Mouse (Mus musculus) cerebellum, postnatal 25 days (tissue): Measurements from ENCODE around the gene Col7a1.

Experiments used
- DNase-seq, 2 experiments: peaks; one replicate each; pipeline ENCODE4 v3.0.0; 2021; ENCODE audit warnings: mixed read lengths in 2 of 2

Col7a1 gene

DNA sequence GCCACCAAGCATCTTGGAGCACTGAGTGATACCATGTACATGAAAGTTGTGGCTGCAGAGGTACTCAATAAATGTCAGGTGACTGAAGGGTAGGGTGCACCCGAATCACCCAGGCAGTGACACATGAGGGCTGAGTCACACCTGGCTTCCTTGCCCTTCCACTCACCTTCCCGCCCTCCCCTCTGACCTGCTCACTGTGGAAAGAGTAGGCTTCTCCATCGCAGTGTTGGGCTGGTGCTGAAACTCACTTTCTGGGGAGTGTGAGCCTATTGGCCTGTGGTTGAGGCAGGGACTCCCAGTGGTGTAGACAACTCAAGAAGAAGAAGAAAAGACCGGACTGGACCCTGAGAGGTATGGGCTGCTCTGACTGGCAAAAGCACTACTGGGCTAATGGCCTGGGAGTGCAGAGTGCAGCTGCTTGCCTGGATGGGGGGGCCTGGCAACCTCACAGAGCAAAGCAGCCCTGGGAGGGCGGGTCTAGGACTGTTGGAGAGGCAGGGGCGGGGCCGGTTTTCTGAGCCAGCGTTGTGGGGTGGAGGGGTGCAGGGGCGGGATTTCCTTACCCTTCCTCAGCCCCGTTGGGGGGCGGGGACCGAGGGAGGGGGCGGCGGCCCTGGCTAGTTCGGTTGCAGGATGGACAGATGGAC lies 34.4 kb downstream of the Col7a1 start:
- peak in 1 of 2 experiments; percentile 34 for DNase-seq

DNA sequence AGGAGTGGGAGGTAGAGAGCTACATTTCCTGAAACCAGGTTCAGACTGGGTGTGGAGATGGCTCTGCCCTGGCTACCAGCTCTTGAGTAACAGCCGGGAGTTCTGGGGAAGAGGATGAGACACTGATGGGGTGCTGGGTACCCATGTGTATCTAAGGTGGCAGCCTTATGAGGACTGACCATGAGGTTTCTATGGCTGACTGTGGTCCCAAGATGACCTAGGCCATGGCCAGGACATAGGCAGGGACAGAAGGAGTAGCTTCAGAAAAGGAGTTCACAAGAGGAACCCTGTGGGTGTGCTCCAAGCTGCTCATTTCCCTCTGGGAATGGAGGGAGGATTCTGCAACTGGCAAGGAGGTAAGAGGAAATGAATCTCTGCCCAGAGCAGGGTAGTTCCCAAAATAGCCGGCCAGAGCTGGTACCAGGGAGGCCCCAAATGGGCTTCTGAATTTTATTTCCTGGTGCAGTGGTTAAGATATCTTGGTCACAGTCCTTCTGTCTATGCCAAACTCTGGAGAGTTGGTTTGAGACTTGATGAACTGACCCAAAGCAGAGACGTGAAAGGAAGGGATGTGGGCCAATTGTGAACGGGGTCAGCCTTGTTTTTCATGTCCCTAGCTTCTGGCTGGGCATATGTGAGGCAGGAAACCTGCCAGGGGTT lies 36.5 kb downstream of the Col7a1 start:
- no peak for DNase-seq

DNA sequence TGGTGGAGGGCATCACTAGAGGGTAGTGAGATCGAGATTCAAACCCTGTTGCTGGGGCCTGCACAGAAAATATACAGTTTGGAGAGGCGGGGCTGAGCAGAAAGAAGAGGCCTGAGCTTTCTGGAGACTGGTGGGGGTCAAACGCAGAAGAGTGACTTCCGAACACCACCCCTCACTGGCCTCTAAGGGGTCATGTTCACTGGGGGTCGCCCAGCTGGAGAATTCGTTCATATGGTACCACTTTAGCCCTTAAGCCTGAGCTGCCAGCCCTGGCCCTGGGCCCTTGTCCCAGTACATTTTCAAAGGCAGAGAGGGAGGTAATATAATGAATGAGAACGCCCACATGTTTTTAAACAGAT lies 37.1 kb downstream of the Col7a1 start:
- DNase-seq: peak in 1 of 2 experiments; percentile 26

DNA sequence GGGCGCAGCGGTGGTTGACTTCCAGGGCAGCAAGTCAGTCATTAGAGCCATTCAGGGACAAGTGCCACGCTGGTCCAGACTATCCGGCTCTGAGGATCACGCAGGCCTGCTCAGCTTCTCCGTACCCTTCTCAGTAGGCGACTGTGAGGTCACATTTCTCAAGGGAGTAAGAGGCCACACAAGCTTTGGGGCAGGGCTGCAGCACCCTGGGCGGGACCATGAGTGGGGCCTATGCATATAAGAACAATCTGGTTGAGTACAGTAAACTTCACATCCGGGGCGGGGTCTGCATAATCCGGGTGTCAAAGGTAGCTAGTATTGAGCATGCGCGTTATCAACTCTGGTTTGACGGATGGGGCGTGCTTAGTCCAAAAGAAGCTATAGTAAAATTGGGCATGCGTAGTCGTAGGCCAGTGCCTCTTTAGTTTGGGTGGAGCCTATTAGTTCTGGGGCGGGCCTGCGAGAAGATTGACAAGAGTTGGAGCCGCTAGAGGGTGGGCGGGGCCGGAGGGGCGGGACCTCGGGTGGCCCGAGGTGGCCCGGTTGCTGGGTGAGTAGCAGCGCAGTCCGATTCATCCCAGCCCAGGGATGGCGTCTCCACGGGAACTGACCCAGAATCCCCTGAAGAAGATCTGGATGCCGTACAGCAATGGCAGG lies 38.2 kb downstream of the Col7a1 start, which contains the start of gene Pfkfb4:
Gene Pfkfb4 (plus strand): TSS at position 351 of the 657 bp plus-strand sequence.
- peak; percentile 86 to 91 for DNase-seq

DNA sequence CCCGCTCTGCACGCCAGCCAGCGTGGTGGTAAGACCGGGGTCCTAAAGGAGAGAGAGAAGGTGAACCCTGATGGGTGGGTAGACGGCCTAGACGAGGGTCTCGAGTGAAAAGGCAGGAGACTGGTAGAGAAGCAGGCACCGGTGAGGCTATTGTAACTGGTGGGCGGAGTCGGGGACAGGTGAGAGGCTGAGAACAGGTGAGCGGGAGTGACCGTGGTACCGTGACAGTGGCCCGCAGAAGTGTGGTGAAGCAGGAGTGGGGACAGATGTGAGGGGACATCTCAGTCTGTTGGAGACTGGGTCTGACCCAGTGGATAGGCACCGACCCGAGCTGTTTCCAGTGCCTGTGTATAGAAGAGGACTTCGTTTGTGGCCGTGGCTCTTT lies 38.7 kb downstream of the Col7a1 start:
- no peak for DNase-seq

DNA sequence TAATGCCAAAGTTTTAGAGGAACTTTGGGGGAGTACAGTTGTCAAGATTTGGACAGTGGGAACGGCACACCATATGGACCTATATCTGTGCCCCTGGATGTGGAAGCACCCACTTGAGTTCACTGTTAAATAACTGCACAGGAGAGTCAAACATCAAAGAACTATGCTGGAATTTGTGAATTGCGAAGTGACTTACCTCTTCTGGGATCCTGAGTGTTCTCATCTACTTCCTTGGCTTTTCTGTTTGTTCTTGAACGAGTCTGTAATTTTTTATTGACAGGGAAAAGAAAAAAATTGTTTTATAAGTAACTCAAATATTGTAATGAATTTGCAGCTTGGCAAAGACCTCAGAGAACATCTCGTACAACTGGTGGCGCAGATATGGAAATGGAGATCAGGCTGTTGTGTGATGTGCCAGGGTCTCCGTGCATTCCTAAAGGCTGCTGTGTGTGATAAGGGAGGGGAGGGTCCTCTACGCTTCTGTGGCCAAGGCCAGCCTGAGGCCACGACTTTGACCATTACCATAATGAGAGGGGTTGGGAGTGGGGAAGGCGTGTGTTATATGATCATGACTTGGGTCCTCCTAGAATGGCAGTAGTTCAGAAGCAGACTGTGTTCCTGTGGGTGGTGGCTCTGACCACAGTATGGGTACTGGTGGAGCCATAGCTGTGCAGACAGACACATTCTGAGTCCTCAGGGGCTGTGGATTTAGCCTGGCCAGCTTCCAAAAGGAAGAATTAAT lies 39.4 kb downstream of the Col7a1 start:
- no peak for DNase-seq

DNA sequence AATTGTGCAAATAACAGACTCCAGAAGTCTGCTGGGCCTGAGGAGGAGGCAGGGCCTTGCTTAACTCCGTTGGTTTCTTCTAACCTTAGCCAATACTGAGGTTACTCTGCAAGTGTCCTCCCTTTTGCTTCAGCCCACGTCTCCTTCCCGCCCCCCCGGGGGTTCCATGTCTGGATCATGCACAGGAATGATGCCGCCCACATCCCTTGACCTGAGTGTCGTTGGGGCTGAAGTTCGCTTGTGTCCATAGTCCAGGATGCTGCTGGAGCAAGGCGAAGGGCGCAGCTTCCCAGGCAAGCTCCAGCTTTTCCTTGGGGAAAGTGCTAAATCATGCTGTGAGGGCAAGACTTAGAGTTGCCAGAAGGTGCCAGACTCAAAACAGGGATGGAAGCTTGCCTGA lies 43.0 kb downstream of the Col7a1 start:
- no peak for DNase-seq

DNA sequence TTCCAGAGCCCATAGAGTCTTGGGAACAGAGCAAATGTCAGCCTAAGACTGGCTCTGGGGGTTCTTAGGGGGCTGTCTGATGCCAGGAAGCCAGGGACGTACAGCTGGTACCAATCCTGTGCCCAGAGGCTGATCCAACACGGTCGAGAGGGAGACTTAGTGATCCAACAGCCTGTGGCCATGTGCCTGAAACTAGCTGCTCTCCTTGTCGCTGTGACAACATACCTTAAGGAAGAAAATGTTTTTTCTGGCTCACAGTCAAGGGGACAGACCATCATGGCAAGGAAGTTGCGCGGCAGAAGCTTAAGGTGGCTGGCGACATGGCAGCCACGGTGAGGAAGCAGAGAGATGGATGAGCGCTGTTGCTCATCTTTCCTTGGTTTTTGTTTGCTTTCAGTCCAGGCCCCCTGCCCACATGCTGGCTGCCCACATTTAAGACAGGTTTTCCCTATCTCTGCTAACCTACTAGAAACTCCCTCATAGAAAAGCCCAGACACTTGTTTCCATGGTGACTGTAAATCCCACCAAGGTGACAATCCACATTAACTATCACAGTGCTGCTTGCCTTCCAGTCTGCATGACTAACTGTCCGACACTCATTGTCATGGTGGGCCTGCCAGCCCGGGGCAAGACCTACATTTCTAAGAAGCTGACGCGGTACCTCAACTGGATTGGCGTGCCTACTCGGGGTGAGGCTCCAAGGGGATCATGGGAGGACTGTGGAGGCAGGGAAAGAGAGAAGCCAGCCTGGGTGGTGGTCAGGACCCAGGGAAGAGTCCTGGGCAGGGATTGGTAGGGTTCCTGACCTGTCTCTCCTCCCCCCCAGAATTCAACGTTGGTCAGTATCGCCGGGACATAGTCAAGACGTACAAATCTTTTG lies 45.1 kb downstream of the Col7a1 start:
- no peak for DNase-seq

DNA sequence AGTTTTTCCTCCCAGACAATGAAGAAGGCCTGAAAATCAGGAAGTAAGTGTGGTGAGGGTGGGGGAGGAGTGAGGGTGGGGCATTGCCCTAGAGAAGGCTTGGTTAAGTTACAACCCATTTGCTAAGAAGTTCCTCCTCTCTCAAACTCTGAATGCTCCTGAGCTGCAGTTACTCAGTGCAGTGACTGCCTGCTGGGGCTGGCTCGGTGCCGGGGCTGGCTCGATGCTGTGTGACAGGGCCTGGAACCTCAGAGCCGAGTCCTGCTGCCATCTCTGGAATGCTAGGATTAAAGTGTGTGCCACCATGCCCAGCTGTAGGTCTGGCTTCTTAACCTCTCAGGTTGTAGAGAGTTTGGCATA lies 45.8 kb downstream of the Col7a1 start:
- peak; percentile 58 to 79 for DNase-seq

DNA sequence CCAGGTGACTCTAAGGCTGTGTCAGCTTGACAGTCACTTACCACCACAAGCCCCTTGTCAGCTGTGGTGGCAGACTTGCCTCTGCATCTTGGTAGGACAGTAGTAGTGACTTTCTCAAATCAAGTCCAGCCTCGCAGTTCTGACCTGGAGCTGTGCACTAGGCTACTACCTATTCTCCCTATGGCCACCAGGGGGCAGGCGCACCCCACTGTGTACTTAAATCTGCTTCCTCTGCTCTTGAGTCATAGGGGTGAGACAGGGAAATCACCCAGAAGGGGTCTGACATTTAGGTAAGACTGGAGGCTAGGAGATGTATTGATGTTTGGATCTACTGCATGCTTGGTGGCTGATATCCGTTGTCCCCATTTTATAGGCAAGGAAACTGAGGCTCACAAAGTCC lies 47.3 kb downstream of the Col7a1 start:
- DNase-seq: peak; percentile 69 to 79

DNA sequence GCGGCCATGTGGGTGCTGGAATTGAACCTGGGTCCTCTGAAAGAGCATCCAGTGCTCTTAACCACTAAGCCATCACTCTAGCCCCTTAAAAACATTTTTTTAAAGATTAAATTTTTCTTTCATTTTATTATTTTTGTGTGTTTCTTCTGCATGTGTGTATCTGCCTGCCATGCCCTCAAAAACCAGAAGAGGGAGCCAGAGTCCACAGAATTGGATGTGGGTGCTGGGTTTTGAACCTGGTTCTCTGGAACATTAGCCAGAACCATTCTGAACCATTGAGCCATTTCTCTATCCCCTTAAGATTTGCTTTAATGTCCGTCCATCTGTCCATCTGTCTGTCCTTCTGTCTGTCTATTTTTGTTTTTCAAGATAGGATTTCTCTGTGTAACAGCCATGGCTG lies 49.8 kb downstream of the Col7a1 start:
- peak; percentile 52 to 63 for DNase-seq

DNA sequence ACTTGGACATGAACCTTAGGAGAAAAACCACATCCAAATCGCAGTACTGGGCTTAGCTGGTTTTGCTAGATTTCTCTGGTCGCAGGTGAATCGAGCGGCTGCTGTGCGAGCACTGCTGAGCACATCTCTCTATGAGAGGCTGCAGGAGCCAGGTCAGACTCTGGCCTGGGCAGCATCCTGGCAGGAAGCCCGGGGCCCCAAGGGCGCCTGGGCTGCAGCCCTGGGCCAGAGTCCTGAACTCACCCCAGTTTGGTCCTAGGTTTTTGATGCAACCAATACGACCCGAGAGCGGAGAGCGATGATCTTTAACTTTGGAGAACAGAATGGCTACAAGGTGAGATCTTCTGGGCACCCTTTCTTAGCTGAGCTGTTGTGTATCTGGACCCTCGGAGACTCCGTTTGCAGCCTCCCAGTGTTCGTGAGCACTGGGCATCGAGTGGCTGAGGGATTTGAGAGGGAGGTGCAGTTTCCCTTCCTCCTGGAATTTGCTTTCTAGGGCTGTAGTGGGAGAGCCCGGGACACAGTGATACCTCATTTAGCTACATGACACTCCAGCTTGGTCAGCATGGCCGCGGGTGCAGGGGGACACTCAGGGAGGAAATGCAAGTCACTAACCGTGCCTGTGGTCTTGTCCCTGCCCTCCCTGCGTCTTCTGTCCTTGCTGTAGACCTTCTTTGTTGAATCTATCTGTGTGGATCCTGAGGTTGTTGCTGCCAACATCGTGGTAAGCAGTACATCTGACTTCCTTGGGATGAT lies 53.8 kb downstream of the Col7a1 start:
- no peak for DNase-seq

DNA sequence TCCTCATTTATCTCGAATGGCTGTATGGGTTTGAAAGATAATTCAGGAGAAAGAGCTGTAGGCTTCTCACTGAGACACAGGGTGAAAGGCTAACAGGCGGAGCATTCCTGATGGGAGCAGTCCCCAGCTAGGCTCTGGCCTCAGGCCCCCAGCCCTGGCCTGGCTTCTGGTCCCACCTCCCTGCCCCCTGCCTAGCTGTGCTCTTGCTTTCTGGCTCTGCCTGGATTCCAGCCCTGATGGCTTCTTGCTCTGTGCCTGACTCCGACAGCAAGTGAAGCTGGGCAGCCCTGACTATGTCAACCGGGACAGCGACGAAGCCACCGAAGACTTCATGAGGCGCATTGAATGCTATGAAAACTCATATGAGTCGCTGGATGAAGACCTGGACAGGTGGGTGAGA lies 54.7 kb downstream of the Col7a1 start:
- DNase-seq: no peak

DNA sequence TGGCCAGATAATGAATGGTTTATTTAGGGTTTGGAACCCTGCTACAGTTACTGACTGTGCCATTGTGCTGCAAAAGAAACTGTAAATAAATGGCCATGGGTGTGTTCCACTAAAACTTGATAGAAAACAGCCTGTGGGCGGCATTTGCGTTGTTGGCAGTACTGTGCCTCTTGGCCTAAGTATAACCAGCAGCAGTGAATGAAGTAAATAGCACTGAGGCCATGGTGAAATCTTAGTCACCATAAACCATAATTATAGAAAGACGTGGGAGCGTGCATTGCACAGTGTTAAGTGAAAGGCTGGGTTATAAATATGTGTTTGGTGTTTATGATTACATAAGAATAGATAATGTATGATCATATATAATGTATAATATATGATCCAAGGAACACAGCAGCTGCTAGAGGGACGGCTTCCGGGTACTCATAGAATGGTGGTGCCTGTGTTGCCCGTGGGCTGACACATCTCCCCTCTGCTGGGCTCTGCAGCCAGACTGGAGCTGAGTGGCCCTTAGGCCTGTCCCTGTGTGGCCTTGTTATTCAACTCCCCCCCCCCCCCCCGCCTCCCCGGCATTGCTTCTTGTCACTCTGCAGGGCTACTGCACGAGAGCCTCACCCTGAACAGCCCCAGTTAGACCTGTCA lies 55.7 kb downstream of the Col7a1 start:
- DNase-seq: no peak

DNA sequence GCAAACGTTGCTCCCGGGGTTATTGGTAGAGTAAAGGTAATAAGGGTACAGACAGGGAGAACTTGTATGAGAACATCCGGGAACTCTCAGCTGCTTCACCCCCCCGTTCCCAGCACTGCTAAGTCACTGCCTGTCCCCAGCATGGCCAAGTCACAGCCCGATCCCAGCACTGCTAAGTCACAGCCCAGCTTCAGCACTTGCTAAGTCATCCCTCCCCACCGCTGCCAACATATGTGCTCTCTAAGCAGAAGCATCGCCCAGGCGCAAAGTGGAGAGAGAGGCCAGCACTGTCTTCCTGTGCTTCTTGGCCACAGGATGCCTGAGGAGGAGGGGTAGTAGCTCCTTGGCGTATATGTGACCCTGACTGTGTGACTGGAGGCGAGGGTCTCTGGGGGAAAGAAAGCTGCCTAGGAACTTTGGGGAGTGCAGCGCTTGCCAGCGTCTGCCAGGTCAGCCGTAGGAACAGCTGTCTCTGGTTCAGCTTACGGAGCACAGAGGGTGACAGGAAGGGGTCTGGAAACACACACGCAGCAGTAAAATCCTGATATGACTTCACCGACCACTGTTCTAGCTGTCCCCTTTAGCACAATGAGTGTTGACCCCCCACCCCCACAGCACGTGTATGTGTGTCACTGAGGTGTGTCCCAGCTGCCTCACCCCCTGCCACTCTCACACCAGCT lies 56.4 kb downstream of the Col7a1 start:
- no peak for DNase-seq

DNA sequence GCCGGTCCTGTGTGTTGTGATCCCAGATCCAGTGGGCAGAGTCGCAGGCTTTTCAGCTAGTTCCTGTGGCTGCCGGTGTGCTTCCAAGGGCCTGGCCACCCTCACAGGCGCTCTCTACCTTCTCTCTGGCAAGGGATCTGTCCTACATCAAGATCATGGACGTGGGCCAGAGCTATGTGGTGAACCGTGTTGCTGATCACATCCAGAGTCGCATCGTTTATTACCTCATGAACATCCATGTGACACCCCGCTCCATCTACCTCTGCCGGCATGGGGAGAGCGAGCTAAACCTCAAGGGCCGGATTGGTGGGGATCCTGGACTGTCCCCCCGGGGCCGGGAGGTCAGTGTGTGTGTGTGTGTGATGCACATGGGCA lies 56.9 kb downstream of the Col7a1 start:
- no peak for DNase-seq

DNA sequence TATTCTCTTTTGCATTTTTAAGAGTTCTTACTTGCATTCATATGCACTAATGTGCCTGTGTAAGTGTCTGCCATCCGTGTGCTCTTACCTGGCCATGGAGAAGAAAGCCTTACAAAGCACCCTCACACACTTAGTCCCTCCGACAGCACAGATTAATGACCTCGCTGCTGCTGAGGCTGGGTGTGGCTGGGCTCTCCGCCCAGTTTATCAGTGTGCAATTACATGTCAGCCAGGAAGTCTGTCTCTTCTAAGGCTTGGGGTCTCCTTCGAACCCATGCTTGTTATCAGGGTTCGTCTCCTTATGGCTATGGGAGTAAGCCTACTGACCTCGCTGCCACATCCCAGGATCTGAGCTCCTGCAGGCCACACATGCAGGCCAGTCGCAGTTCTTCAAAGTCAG lies 62.0 kb downstream of the Col7a1 start:
- DNase-seq: no peak

DNA sequence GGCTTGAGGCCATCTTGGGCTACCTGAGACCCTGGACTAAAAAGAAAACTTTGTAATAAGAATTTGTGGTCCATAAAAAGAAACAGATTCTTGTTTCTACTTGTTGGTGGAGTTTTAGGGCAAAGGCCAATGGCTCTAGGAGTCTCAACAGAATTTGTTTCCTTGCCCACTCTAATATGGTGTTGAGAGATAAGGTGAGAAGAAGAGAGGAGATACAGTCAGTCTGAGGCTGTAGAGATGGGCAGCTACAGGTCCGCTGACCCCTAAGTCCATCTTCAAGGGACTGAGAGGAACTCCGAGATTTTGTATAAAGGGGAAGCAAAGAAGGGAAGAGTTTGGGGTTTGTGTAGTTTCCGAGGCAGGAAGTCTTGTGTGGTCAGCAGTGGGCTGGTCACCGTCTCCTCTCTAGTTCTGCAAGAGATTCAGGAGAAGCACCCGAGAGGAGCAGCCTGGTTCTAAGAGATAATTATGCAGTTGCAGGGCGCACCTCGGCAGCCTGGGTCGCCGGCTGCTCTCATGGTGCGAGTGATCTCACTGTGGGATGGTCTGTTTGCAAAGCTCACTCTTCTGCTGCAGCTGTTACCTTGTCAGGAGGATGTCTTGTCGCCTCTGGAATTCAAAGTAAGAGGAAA lies 63.7 kb downstream of the Col7a1 start:
- no peak for DNase-seq

DNA sequence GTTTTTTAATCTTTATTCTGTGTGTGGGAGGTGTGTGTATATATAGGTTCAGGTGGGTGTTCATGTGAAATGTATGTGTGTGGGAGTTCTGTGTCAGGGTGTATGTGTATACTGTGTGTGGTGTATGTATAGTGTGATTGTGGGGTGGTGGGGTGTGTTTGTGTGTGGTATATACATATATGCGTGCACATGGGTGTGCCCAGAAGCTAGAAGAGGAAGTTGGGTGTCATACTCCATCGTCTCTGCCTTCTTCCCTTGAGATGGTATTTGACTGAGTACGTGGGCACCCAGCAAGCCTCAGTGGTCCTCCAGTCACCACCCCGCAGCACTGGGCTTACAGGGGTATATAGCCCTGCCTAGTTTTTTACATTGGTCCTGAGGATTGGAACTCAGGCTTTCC lies 68.0 kb downstream of the Col7a1 start:
- DNase-seq: no peak
